Mouse (Mus musculus): ENCODE results near the gene Ube2c. TPM values are rescaled to one million over a fixed set of nuclear protein-coding genes. Genes with fewer than 3 reads are reported as not detected.

The Ube2c gene
- polyA plus RNA-seq, 1 experiment from 2014 or later, result 104 TPM

GRCm38 (mm10) chr2:164757841-164758240 lies 11.9 kb upstream of the Ube2c start:
- Histone ChIP-seq H3K27me3 (ENCODE audit: control insufficient read depth, insufficient read depth, low read length) (no peaks in the 10 kb centered on the region), H3K9me3 (ENCODE audit: control insufficient read depth, low read length) (no peaks in the 10 kb centered on the region), H3K36me3 (ENCODE audit: control insufficient read depth, insufficient read depth, low read length) (peaks cover 49% of the 10 kb centered on the region), H3K9ac (ENCODE audit: low read length) (no peak overlapping the region), H3K27ac (replicated peaks) (no peak overlapping the region), H3K4me1 (replicated peaks; ENCODE audit: control insufficient read depth, insufficient read depth) (no peaks in the 10 kb centered on the region), H3K4me2 (replicated peaks; ENCODE audit: low read depth) (no peak overlapping the region), H3K4me3 (ENCODE audit: low read depth, low read length) (no peak overlapping the region)
- no peak for ATAC-seq (ENCODE audit: low FRiP score, low TSS enrichment)
- no peak for DNase-seq (ENCODE audit: low spot score)
- no peak for TF ChIP-seq EP300 (optimal IDR thresholded peaks at IDR 0.05)
- TF ChIP-seq CTCF (IDR thresholded peaks at IDR 0.05; ENCODE audit: low read depth), result no peak
- WGBS, result 96% methylated on average over 11 of the region's 11 CpGs

- no peak for DNase-seq (ENCODE audit: low spot score)
- Histone ChIP-seq H3K27ac (replicated peaks) (no peak overlapping the region), H3K9me3 (ENCODE audit: control insufficient read depth, low read length) (no peaks in the 10 kb centered on the region), H3K4me1 (replicated peaks; ENCODE audit: control insufficient read depth, insufficient read depth) (no peaks in the 10 kb centered on the region), H3K27me3 (ENCODE audit: control insufficient read depth, insufficient read depth, low read length) (no peaks in the 10 kb centered on the region), H3K4me3 (ENCODE audit: low read depth, low read length) (no peak overlapping the region), H3K36me3 (ENCODE audit: control insufficient read depth, insufficient read depth, low read length) (peaks cover 54% of the 10 kb centered on the region), H3K4me2 (replicated peaks; ENCODE audit: low read depth) (no peak overlapping the region), H3K9ac (ENCODE audit: low read length) (no peak overlapping the region)
- TF ChIP-seq CTCF (IDR thresholded peaks at IDR 0.05; ENCODE audit: low read depth) (no peak), EP300 (optimal IDR thresholded peaks at IDR 0.05) (no peak)
- 67% methylated on average over 1 of the region's 1 CpGs for WGBS
- ATAC-seq (ENCODE audit: low FRiP score, low TSS enrichment), result no peak
Measured at GRCm38 (mm10) chr2:164758692-164759091, 11.0 kb upstream of the Ube2c start.

- Histone ChIP-seq H3K4me3 (ENCODE audit: low read depth, low read length) (no peak overlapping the region), H3K9me3 (ENCODE audit: control insufficient read depth, low read length) (no peaks in the 10 kb centered on the region), H3K27ac (replicated peaks) (no peak overlapping the region), H3K9ac (ENCODE audit: low read length) (no peak overlapping the region), H3K4me2 (replicated peaks; ENCODE audit: low read depth) (no peak overlapping the region), H3K36me3 (ENCODE audit: control insufficient read depth, insufficient read depth, low read length) (peaks cover 52% of the 10 kb centered on the region), H3K4me1 (replicated peaks; ENCODE audit: control insufficient read depth, insufficient read depth) (no peaks in the 10 kb centered on the region), H3K27me3 (ENCODE audit: control insufficient read depth, insufficient read depth, low read length) (no peaks in the 10 kb centered on the region)
- 82% methylated on average over 4 of the region's 4 CpGs for WGBS
- ATAC-seq (ENCODE audit: low FRiP score, low TSS enrichment) (no peak), DNase-seq (ENCODE audit: low spot score) (no peak)
- TF ChIP-seq CTCF (IDR thresholded peaks at IDR 0.05; ENCODE audit: low read depth) (no peak), EP300 (optimal IDR thresholded peaks at IDR 0.05) (no peak)
Measured at GRCm38 (mm10) chr2:164760059-164760833, 9.5 kb upstream of the Ube2c start.

GRCm38 (mm10) chr2:164761502-164761901 lies 8.2 kb upstream of the Ube2c start:
- WGBS, result 89% methylated on average over 2 of the region's 2 CpGs
- H3K4me1 ChIP-seq (replicated peaks; ENCODE audit: control insufficient read depth, insufficient read depth), result no peaks in the 10 kb centered on the region
- peaks cover 52% of the 10 kb centered on the region for H3K36me3 ChIP-seq (ENCODE audit: control insufficient read depth, insufficient read depth, low read length)
- TF ChIP-seq CTCF (IDR thresholded peaks at IDR 0.05; ENCODE audit: low read depth) (no peak), EP300 (optimal IDR thresholded peaks at IDR 0.05) (no peak)
- no peak overlapping the region for H3K4me3 ChIP-seq (ENCODE audit: low read depth, low read length)
- H3K4me2 ChIP-seq (replicated peaks; ENCODE audit: low read depth), result no peak overlapping the region
- H3K9me3 ChIP-seq (ENCODE audit: control insufficient read depth, low read length), result no peaks in the 10 kb centered on the region
- no peak for ATAC-seq (ENCODE audit: low FRiP score, low TSS enrichment)
- no peaks in the 10 kb centered on the region for H3K27me3 ChIP-seq (ENCODE audit: control insufficient read depth, insufficient read depth, low read length)
- H3K9ac ChIP-seq (ENCODE audit: low read length), result no peak overlapping the region
- DNase-seq (ENCODE audit: low spot score), result no peak
- no peak overlapping the region for H3K27ac ChIP-seq (replicated peaks)

DNA sequence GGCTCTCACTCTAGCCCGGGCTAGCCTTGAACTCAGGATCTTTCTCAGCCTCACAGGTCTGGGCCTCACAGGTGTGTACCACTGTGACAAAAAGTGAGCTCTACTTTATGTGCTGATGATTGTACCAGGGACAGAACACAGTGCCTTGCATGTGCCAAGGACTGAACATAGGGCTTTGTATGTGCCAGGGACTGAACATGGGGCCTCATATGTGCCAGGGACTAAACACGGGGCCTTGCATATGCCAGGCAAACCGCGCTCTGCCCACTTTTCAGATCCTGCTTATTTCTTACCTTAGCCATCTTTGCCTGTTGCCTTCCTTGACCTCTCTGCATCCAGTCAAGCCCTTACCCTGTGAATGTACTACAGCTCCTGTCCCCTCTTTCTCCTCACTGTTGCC lies 7.7 kb upstream of the Ube2c start:
- no peaks in the 10 kb centered on the region for H3K27me3 ChIP-seq (ENCODE audit: control insufficient read depth, insufficient read depth, low read length)
- no peaks in the 10 kb centered on the region for H3K4me1 ChIP-seq (replicated peaks; ENCODE audit: control insufficient read depth, insufficient read depth)
- no peak overlapping the region for H3K4me2 ChIP-seq (replicated peaks; ENCODE audit: low read depth)
- H3K9me3 ChIP-seq (ENCODE audit: control insufficient read depth, low read length), result no peaks in the 10 kb centered on the region
- H3K36me3 ChIP-seq (ENCODE audit: control insufficient read depth, insufficient read depth, low read length), result peaks cover 51% of the 10 kb centered on the region
- WGBS, result 98% methylated on average over 4 of the region's 4 CpGs
- ATAC-seq (ENCODE audit: low FRiP score, low TSS enrichment), result no peak
- DNase-seq (ENCODE audit: low spot score), result no peak
- no peak overlapping the region for H3K27ac ChIP-seq (replicated peaks)
- no peak overlapping the region for H3K9ac ChIP-seq (ENCODE audit: low read length)
- no peak overlapping the region for H3K4me3 ChIP-seq (ENCODE audit: low read depth, low read length)
- TF ChIP-seq CTCF (IDR thresholded peaks at IDR 0.05; ENCODE audit: low read depth) (no peak), EP300 (optimal IDR thresholded peaks at IDR 0.05) (no peak)

- DNase-seq (ENCODE audit: low spot score) (no peak), ATAC-seq (ENCODE audit: low FRiP score, low TSS enrichment) (no peak)
- Histone ChIP-seq H3K9me3 (ENCODE audit: control insufficient read depth, low read length) (no peaks in the 10 kb centered on the region), H3K9ac (ENCODE audit: low read length) (no peak overlapping the region), H3K4me1 (replicated peaks; ENCODE audit: control insufficient read depth, insufficient read depth) (no peaks in the 10 kb centered on the region), H3K4me3 (ENCODE audit: low read depth, low read length) (no peak overlapping the region), H3K36me3 (ENCODE audit: control insufficient read depth, insufficient read depth, low read length) (peaks cover 53% of the 10 kb centered on the region), H3K4me2 (replicated peaks; ENCODE audit: low read depth) (no peak overlapping the region), H3K27ac (replicated peaks) (no peak overlapping the region), H3K27me3 (ENCODE audit: control insufficient read depth, insufficient read depth, low read length) (no peaks in the 10 kb centered on the region)
- TF ChIP-seq EP300 (optimal IDR thresholded peaks at IDR 0.05), result no peak
- TF ChIP-seq CTCF (IDR thresholded peaks at IDR 0.05; ENCODE audit: low read depth), result no peak
- WGBS, result 85% methylated on average over 7 of the region's 7 CpGs
Measured at GRCm38 (mm10) chr2:164762593-164762992, 7.1 kb upstream of the Ube2c start.

Data from stomach, postnatal 0 days (tissue).